Mouse (Mus musculus): ENCODE results near the gene 4930558K02Rik. TPM values are rescaled to one million over a fixed set of nuclear protein-coding genes. Genes with fewer than 3 reads are reported as not detected.

The 4930558K02Rik gene
- polyA plus RNA-seq, 1 experiment from 2014 or later, result not detected

DNA sequence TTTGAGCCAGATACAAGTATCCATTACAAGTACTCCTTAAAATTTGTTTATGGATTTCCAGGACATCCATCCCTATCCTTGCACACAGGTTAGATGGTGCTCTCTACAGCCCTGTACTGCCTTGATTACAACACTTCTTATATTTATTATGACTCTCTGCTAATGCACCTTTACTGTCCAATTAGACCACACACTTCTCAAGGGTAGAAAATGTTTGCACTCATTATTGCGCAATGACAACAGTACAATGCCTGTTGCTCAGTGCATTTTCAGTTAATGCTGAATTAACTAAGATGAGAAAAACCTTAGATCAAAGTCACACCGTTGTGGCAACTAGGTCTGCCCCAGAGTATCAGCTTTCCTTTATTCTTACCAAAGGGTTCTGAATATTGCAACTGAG lies 51.5 kb downstream of the 4930558K02Rik start:
- Histone ChIP-seq H3K27ac (no peak overlapping the region), H3K4me3 (no peak overlapping the region), H3K27me3 (no peaks in the 10 kb centered on the region), H3K4me1 (replicated peaks) (0 out of 2 replicates have a peak, but pooled peaks cover 3% of the 10 kb centered on the region), H3K4me2 (no peak overlapping the region), H3K36me3 (no peaks in the 10 kb centered on the region), H3K9me3 (no peaks in the 10 kb centered on the region), H3K9ac (no peak overlapping the region)
- WGBS, result 90% methylated on average over 2 of the region's 2 CpGs
- ATAC-seq (ENCODE audit: low FRiP score), result no peak

DNA sequence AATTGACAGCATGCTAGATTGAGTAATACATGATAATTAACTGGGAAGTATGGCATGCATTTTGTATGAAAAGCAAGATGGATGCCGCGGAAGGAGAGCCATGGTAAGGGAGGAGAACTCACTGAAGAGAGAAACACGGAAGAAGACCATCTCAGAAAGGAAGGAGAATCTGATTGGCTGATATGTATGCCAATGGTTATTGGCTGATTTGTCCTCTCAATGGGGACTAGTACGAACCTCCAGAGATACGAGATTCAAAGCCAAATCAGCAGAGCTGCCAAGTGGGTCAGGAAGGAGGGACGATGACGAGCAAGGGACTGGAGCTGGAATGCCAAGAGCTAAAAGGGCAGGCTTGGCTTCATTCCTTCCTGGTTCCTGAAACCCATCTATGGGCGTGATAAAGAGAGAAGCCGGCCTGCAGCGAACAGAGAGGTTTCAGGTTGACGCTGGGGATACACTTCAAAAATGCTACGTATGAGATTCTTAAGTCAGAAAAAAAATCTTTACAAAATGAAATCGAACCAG lies 54.1 kb downstream of the 4930558K02Rik start:
- no peaks in the 10 kb centered on the region for H3K27me3 ChIP-seq
- H3K9ac ChIP-seq, result no peak overlapping the region
- no peaks in the 10 kb centered on the region for H3K9me3 ChIP-seq
- H3K4me2 ChIP-seq, result no peak overlapping the region
- H3K4me3 ChIP-seq, result no peak overlapping the region
- no peak for ATAC-seq (ENCODE audit: low FRiP score)
- 92% methylated on average over 13 of the region's 13 CpGs for WGBS
- no peak overlapping the region for H3K27ac ChIP-seq
- no peaks in the 10 kb centered on the region for H3K36me3 ChIP-seq
- no peaks in the 10 kb centered on the region for H3K4me1 ChIP-seq (replicated peaks)

DNA sequence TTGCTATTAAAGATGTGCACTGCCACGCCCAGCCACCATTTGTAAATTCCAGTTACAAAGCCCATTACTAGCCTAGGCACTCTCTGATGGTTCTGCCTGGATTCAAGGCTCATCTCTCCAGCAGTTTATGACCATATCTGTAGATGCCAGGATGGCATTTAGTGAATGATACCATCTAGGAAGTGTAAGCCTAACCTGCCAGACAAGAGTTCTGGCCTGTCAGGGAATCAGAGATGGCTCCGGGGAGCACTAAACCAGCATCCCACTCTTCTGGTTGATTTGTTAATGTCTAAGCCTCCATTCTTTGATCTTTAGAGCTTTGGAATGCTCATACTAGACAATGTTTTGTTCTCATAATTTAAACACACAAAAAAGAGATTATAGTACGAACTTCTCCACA lies 55.1 kb downstream of the 4930558K02Rik start:
- no peak overlapping the region for H3K4me3 ChIP-seq
- H3K4me1 ChIP-seq (replicated peaks), result no peaks in the 10 kb centered on the region
- H3K36me3 ChIP-seq, result no peaks in the 10 kb centered on the region
- H3K9me3 ChIP-seq, result no peaks in the 10 kb centered on the region
- H3K27me3 ChIP-seq, result no peaks in the 10 kb centered on the region
- no peak overlapping the region for H3K4me2 ChIP-seq
- H3K9ac ChIP-seq, result no peak overlapping the region
- no peak for ATAC-seq (ENCODE audit: low FRiP score)
- WGBS, result 72% methylated on average over 3 of the region's 3 CpGs
- no peak overlapping the region for H3K27ac ChIP-seq

DNA sequence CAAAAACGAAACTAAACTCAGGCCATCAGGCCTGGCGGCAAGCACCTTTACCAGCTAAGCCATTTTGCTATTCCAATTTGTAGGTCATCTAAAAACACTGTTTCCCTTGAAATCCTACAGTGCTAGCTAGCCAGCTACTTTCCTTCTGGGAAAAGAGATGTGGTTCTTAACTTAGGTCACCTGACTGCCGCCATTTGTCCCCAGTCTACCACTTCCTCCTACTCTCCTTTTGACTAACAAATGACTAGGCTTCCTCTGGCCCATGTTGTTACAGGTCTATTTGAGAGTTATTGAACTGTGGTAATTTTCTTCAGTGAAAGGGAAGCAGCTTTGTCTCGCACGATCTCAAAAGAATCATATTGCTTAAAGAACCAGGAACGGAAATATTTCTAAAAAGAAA lies 57.5 kb downstream of the 4930558K02Rik start:
- WGBS, result 75% methylated on average over 6 of the region's 6 CpGs
- Histone ChIP-seq H3K9ac (no peak overlapping the region), H3K4me3 (no peak overlapping the region), H3K27me3 (no peaks in the 10 kb centered on the region), H3K9me3 (no peaks in the 10 kb centered on the region), H3K4me2 (no peak overlapping the region), H3K36me3 (no peaks in the 10 kb centered on the region), H3K27ac (no peak overlapping the region), H3K4me1 (replicated peaks) (no peaks in the 10 kb centered on the region)
- ATAC-seq (ENCODE audit: low FRiP score), result no peak

DNA sequence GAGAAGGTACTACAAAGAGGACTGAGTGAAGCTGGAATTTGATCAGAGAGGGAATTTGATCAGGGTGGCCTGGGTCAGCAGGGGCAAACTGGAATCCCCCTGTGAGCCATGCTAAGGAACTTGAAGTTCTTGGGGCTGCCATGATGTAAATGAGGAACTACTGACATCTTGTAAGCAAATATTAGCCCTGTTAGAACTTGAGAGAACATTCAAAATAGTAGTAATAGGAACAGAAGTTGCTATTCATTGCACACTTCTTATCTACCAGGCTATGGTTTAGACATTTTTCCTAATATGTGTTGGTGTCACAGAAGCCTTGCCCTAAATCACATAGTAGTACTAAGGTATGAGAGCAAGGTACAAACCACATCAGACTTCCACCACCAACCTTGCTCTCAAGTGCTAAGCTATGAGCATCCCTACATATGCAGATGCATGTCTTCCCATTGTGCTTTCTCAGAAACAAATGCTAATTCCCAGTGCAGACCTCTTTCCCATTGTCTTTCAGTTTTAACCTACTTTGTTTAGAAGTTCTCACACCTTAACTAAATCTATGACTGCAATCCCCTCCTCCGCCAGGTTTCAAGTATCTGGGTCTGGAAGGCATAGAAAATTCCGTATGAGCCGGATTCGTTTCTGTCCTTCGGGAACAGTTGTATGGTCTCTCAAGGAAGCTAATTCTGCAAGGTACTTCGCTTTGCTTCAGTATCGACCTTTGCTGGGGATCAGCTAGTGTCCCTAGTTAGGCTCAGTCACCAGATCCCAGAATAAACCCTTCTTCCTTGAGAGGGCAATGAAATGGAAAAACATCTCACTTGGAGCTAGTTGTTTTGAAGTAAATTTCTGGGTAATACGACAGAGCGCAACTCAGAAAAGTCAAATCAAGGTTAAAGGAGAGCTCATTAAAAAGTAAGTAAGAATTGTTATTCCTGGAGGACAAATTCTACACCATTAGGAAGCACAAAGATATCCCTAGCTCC lies 58.7 kb downstream of the 4930558K02Rik start:
- no peak for ATAC-seq (ENCODE audit: low FRiP score)
- 91% methylated on average over 9 of the region's 9 CpGs for WGBS
- H3K9ac ChIP-seq, result no peak overlapping the region
- H3K4me1 ChIP-seq (replicated peaks), result no peaks in the 10 kb centered on the region
- no peak overlapping the region for H3K4me2 ChIP-seq
- no peaks in the 10 kb centered on the region for H3K9me3 ChIP-seq
- no peak overlapping the region for H3K27ac ChIP-seq
- no peaks in the 10 kb centered on the region for H3K27me3 ChIP-seq
- H3K4me3 ChIP-seq, result no peak overlapping the region
- H3K36me3 ChIP-seq, result no peaks in the 10 kb centered on the region

DNA sequence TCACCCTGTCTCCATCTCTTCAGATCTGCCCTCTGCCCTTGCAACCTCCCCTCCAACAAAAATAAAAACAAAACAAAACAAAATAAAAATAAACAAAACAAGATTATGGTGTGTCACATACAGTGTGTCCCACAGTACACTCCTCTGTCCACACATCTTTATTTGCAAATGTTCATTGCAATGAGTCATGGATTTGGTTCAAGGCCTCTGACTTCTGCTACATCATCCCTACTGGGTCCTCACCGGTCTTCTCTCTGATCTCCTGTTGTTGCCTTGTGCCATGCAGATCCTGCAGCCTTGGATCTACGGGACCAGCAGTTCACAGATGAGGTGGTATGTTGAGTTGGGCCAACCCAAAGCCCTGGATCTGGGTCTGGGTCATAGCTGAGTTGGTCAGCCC lies 59.8 kb downstream of the 4930558K02Rik start:
- Histone ChIP-seq H3K4me1 (replicated peaks) (no peaks in the 10 kb centered on the region), H3K9me3 (no peaks in the 10 kb centered on the region), H3K27me3 (no peaks in the 10 kb centered on the region), H3K4me2 (no peak overlapping the region), H3K36me3 (no peaks in the 10 kb centered on the region), H3K4me3 (no peak overlapping the region), H3K9ac (no peak overlapping the region), H3K27ac (no peak overlapping the region)
- WGBS, result 95% methylated on average over 2 of the region's 2 CpGs
- ATAC-seq (ENCODE audit: low FRiP score), result no peak

DNA sequence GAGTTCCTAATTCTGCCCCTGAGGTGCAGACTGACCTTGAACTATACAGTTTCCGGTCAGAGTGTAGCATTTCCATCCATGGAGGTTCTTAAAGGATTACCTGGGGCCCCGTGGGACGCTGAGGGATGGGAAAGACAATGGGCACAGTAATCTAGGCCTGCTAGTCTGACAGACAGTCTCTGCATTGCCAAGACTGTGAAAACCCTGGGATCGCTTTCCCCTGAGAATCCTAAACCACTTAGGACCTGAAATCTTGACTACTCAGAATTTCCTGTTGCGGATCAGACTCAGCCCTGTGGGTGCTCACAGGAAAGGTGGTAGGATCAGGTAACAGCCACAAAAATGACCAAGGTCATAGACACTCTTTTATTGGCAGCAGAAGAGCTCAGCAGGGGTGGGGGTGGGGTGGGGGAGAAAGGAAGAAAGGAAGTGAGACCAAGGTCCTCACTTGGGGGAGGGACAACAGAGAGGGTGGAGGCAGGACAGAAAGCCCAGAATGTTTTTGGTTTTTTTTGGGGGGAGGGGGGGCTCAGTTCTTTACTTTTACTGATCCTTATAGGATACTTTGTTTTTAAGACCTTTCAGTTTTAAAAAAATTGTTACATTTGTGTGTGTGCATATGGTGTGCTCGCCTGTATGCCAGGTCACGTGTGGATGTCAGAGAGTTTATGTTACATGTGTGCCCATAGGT lies 60.6 kb downstream of the 4930558K02Rik start:
- Histone ChIP-seq H3K9me3 (no peaks in the 10 kb centered on the region), H3K27ac (no peak overlapping the region), H3K4me2 (no peak overlapping the region), H3K4me3 (no peak overlapping the region), H3K27me3 (no peaks in the 10 kb centered on the region), H3K36me3 (no peaks in the 10 kb centered on the region), H3K9ac (no peak overlapping the region), H3K4me1 (replicated peaks) (no peaks in the 10 kb centered on the region)
- 59% methylated on average over 7 of the region's 7 CpGs for WGBS
- ATAC-seq (ENCODE audit: low FRiP score), result no peak

DNA sequence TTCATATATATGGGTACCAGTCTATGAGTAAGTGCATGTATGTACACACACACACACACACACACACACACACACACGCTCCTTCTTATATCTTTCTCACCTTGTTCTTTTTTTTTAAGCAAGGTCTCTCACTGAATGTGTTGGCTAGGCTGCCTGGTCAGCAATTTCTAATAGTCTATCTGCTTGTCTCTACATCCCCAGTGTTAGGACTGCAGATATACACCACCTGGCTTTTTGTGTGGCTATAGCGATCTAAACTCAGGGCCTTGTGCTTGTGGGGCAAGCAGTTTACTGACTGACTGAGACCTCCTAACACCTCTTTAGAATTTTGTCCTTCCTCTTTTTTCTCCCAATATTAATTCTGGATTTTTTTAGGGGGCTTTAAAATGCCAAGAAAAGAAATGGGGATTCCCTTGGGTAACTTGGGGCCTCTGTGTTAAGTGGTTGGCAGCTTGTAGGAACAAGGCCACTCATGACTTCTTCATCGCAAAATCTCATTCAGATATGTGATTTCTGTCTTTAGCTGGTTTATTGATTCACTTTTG lies 61.4 kb downstream of the 4930558K02Rik start:
- H3K4me2 ChIP-seq, result no peak overlapping the region
- no peak for ATAC-seq (ENCODE audit: low FRiP score)
- no peaks in the 10 kb centered on the region for H3K36me3 ChIP-seq
- H3K4me3 ChIP-seq, result no peak overlapping the region
- H3K9ac ChIP-seq, result no peak overlapping the region
- H3K27ac ChIP-seq, result no peak overlapping the region
- no peaks in the 10 kb centered on the region for H3K4me1 ChIP-seq (replicated peaks)
- H3K9me3 ChIP-seq, result no peaks in the 10 kb centered on the region
- no peaks in the 10 kb centered on the region for H3K27me3 ChIP-seq
- WGBS, result 89% methylated on average over 3 of the region's 3 CpGs

DNA sequence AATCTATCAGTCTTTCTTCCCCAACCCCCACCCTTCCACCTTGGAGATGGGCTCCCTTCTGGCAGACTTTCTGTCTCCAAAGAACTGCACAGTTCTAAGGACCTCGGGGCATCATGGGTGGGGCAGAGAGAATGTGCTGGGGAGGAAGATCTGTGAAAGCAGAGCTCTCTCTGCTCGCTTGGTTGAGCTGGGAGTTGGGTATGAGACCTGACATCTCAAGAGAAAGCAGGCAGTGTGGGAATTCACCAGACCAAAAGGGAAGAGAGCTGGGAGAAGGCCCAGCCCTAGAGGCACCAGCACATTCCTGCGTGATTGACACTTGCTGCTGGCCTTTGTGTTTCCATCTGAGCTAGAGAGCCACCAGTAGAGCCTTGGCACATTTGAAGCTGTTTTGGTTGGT lies 63.4 kb downstream of the 4930558K02Rik start:
- no peak overlapping the region for H3K9ac ChIP-seq
- no peaks in the 10 kb centered on the region for H3K4me1 ChIP-seq (replicated peaks)
- no peak for ATAC-seq (ENCODE audit: low FRiP score)
- H3K27me3 ChIP-seq, result no peaks in the 10 kb centered on the region
- no peak overlapping the region for H3K4me3 ChIP-seq
- H3K4me2 ChIP-seq, result no peak overlapping the region
- H3K36me3 ChIP-seq, result no peaks in the 10 kb centered on the region
- H3K27ac ChIP-seq, result no peak overlapping the region
- H3K9me3 ChIP-seq, result no peaks in the 10 kb centered on the region
- 55% methylated on average over 3 of the region's 3 CpGs for WGBS

DNA sequence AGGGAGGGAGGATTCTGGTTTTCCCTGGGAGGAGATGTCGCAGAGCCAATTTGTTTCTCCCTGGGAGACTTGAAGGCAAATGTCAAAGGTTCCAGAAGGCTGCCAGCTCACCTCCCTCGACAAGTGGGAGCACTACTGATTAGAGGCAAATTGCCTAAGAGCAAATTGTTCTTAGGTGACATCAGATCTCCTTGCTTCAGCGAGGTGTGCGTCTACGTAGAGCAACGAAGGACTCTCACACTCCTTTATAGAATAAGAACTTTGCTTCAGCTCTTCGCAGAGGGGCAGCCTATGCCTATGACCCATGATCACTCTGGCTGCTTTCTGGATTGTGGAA lies 65.8 kb downstream of the 4930558K02Rik start:
- WGBS, result 84% methylated on average over 7 of the region's 7 CpGs
- Histone ChIP-seq H3K4me3 (no peak overlapping the region), H3K4me2 (no peak overlapping the region), H3K9ac (no peak overlapping the region), H3K36me3 (no peaks in the 10 kb centered on the region), H3K27ac (no peak overlapping the region), H3K4me1 (replicated peaks) (no peaks in the 10 kb centered on the region), H3K9me3 (no peaks in the 10 kb centered on the region), H3K27me3 (no peaks in the 10 kb centered on the region)
- no peak for ATAC-seq (ENCODE audit: low FRiP score)

DNA sequence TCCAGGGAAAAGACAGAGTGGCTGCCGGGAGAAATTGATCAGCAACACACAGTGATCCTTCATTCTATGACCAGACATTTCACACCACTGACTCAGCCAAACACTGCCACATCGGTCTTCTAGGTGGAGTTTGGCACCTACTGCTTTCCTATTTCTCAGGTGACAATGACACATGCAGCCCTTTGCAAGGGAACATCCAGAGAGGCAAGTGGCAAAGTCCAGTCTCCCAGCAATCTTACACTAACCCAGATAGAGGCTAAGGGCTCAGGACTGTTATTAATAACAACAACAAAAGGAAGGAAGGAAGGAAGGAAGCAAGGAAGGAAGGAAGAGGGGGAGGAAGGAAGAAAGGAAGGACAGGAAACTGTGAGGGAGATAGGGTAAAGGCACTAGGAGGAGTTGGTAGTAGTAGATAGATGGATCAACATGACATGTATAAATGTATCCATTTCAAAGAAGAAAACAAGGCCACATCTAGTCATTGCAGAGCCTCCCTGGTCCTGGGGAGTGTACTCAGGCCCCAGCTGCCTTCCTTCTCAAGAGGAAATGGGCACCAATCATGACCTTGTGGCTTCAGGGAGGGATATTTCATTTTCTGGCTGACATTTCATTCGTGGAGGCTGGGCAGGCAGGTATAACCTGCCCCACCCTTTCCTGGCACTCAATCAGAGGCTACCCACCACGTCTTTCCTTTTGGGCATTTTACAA lies 66.3 kb downstream of the 4930558K02Rik start:
- no peak overlapping the region for H3K4me3 ChIP-seq
- no peaks in the 10 kb centered on the region for H3K27me3 ChIP-seq
- no peak overlapping the region for H3K9ac ChIP-seq
- no peak for ATAC-seq (ENCODE audit: low FRiP score)
- 73% methylated on average over 4 of the region's 4 CpGs for WGBS
- H3K4me2 ChIP-seq, result no peak overlapping the region
- H3K9me3 ChIP-seq, result no peaks in the 10 kb centered on the region
- H3K27ac ChIP-seq, result no peak overlapping the region
- H3K36me3 ChIP-seq, result no peaks in the 10 kb centered on the region
- H3K4me1 ChIP-seq (replicated peaks), result no peaks in the 10 kb centered on the region

DNA sequence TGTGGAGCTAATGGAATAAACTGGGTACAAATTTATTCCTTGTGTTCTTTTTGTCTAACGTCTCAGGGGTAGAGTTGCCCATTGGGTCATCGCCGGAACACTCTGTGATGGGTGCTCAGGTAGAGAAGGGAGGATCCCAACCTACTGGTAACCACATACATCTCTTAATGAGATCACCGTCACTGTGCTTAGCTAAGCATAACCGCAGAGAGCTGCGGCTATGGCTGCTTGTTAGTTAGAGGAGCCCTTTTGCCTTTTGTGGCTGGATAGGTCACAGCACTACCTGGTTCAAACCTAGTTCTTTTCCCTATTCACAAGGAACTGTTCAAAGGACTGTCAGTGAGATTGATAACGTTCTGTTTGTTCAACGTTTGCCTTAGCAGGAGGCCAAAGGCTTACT lies 70.4 kb downstream of the 4930558K02Rik start:
- no peak overlapping the region for H3K4me3 ChIP-seq
- no peaks in the 10 kb centered on the region for H3K4me1 ChIP-seq (replicated peaks)
- no peak overlapping the region for H3K9ac ChIP-seq
- H3K4me2 ChIP-seq, result no peak overlapping the region
- H3K27ac ChIP-seq, result no peak overlapping the region
- H3K27me3 ChIP-seq, result no peaks in the 10 kb centered on the region
- H3K36me3 ChIP-seq, result no peaks in the 10 kb centered on the region
- H3K9me3 ChIP-seq, result no peaks in the 10 kb centered on the region
- 76% methylated on average over 8 of the region's 8 CpGs for WGBS
- ATAC-seq (ENCODE audit: low FRiP score), result no peak
